Mouse (Mus musculus) liver, adult 2 months (tissue): ENCODE measurements at regions not wholly inside any gene's neighbourhood (a gene's known extent, or its start where the extent isn't known, plus 50 kb on each side); places are given as distances from the start of the nearest gene placed in this dataset.

ENCODE experiments used
- CTCF ChIP-seq: fragments of 200-500 bp; IDR thresholded peaks from 2 replicates; pipeline ENCODE4 v1.5.1; 2011; ENCODE audit warnings: low read depth, low read length, control low read depth
- POLR2A ChIP-seq: fragments of 200-500 bp; IDR thresholded peaks from 2 replicates; pipeline ENCODE4 v1.6.1; 2011; ENCODE audit warnings: low read length, control low read depth; ENCODE audit not compliant: insufficient read depth; ENCODE audit errors: extremely low read depth

- TF ChIP-seq CTCF (no peak), POLR2A (no peak)
These were observed 162.3 kb upstream of the Bcor start for GRCm38 (mm10) chrX:12322453-12322852.
